Mouse (Mus musculus): ENCODE measurements around the gene Olfr1413.
A peak's percentile ranks its signal among the peaks of the same experiment; 100 is the strongest.

The Olfr1413 gene

GRCm38 (mm10) chr1:92571022-92571421, at the start of gene Olfr1413:
Gene Olfr1413 (plus strand): TSS chr1:92571322.
- DNase-seq (ENCODE audit: low read depth, low spot score), result no peak

- peak; percentile 58 for DNase-seq (ENCODE audit: low read depth, low spot score)
These were observed 49.7 kb upstream of the Olfr1413 start for GRCm38 (mm10) chr1:92521376-92521775.

DNA sequence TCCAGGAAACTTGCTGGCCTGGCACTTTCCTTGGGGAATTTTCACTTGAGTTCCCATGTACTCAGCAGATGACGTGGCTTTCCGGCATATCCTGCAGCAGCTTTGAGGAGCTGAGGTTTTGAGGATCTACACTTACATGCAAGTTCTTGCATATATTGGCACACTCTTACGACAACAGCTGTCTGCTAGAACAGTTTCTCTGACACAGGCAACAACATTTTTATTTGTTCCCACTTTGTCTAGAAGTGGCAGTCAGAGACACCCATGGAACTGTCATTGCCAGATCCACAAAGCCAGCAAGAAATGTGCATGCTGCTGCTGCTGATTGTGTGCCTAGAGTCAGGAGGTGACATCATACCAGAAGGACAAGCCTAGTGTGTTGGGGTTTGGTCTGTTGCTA, 47.4 kb upstream of the Olfr1413 start:
- no peak for DNase-seq (ENCODE audit: low read depth, low spot score)

DNA sequence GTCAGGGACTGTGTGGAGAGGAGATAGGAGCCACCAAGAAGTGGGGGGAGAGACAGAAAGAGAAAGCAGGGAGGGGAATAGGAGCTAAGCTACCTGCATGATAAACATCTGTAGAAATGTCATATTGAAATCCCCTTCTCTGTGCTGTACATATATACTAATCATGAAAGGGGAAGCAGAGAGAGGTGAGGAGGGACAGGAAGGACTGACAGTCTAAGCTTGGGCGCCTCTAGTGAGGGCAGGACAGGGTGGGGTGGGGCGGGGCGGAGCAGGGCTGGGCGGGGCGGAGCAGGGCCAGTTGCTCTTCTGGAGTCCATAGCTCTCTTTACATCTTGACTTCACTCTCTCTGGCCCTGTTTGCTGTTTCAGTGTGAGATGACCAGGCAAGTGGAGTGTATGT, 34.1 kb upstream of the Olfr1413 start:
- no peak for DNase-seq (ENCODE audit: low read depth, low spot score)

DNA sequence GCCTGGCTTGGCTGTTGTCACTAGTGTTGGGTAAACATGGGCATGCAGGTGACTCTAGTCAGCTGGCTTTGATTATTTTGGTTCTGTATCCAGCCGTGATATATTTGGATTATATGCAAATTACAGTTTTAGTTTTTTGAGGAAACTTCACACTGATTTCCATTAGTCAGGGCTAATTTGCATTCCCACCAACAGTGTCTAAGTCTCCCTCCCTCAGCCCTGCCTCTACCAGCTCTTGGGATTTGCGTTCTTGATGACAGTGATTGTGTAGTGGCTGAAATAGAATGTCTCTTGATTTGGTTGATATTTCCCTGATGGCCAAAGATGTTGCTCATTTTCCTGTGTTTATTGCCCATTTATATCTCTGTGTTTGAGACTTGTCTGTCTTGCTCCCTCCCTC, 32.1 kb upstream of the Olfr1413 start:
- DNase-seq (ENCODE audit: low read depth, low spot score), result peak; percentile 16

- DNase-seq (ENCODE audit: low read depth, low spot score), result no peak
These were observed 25.2 kb upstream of the Olfr1413 start for GRCm38 (mm10) chr1:92545929-92546328.

GRCm38 (mm10) chr1:92585479-92585878, 14.4 kb downstream of the Olfr1413 start, which contains the start of gene Olfr1412:
Gene Olfr1412 (plus strand): TSS chr1:92585779.
- DNase-seq (ENCODE audit: low read depth, low spot score), result no peak

- DNase-seq (ENCODE audit: low read depth, low spot score), result no peak
These were observed 23.0 kb downstream of the Olfr1413 start, which contains the start of gene Olfr1411 for GRCm38 (mm10) chr1:92594111-92594510. Gene Olfr1411 (plus strand): TSS chr1:92594411.

DNA sequence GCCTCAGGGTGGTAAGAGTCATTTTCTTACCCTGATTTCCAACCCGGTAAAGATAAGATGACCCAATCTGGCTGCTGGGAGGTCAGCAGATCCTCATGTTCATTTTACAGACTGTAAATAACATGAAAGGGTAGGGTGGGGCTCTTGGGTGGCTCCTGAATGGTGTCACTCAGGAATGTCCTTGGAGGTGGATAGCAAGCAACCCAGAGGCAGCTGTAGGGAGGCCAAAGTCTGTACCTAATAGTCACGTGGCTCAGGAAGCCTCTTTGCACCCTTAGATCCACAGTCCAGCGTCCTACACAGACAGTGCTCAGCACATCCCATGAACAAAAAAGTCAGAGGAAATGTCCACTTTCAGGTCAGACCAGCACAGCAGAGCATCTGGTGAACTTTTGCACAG, 24.9 kb downstream of the Olfr1413 start:
- DNase-seq (ENCODE audit: low read depth, low spot score), result no peak

DNA sequence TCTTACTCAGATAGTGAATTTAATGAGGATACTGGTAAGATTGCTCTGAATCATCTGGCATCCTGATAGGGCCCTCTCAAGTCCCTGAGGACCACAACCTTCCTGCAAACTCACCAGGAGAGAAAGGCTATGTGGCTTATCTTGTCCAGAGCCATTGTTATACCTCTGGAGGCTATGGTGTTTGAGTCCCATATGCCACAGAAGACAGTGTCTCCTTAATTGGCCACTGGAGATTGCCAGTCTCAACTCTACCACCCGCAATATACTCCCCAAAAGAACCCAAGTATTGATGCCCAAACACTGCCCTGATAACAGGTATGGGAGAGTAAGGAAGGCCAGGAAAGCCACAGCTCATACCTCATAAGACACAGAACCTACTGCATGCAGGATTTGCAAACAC, 34.4 kb downstream of the Olfr1413 start, which contains the start of gene Olfr1410:
Olfr1410 (plus strand) TSS at position 301 of the 400 bp plus-strand sequence.
- no peak for DNase-seq (ENCODE audit: low read depth, low spot score)

DNA sequence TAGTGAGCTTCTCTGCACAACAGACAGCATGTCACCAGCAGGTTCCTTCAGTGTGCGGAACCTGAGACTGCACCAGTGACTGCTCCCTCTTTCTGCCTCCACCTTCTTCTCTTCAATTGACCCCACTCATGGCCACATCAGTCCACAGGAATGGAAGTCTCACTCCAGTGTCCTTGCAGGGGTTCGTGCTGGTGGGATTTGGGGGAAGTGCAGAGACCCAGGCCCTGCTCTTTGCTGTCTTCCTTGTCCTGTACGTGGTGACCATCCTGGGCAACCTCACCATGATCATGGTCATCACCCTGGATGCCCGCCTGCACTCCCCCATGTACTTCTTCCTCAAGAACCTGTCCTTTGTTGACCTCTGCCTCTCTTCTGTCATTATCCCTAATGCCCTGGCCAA, 36.6 kb downstream of the Olfr1413 start:
- no peak for DNase-seq (ENCODE audit: low read depth, low spot score)

GRCm38 (mm10) chr1:92611008-92611407, 39.9 kb downstream of the Olfr1413 start:
- DNase-seq (ENCODE audit: low read depth, low spot score), result peak; percentile 10

DNA sequence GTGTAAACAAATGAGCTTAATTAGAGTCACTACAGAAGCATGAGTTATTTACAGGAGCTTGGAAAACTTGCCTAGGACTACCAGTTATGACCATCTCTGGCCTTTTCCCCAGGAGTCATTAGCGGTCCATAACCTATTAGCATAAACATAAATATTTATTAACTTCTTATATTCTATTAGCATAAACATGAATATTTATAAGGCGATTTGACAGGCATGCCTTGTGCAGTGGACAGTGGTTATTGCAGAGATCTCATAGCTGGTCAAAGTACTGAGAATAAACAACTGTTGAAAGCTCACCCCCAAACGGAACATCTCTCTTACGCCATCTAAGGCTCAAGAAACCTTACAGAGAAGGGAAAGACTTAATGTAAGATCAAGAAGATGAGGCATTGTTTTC, 42.1 kb downstream of the Olfr1413 start:
- no peak for DNase-seq (ENCODE audit: low read depth, low spot score)

GRCm38 (mm10) chr1:92614516-92614915, 43.4 kb downstream of the Olfr1413 start:
- peak; percentile 22 for DNase-seq (ENCODE audit: low read depth, low spot score)

DNA sequence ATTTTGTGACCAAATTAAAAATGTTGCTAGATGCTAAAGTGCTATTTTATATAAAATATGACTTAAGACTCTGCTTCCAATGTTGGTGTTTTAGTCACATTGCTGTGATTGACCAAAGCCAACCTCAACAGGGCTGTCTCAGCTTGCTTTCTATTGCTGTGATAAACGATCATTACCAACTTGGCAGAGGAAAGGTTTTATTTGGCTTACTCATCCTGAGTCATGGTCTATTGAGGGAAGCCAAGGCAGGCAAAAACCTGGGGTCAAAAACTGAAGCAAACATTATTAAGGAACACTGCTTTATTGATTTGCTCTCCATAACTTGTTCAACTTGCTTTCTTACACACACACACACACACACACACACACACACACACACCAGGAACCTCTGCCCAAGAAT, 44.9 kb downstream of the Olfr1413 start:
- DNase-seq (ENCODE audit: low read depth, low spot score), result no peak

GRCm38 (mm10) chr1:92617488-92617887, 46.4 kb downstream of the Olfr1413 start, which contains the start of gene Olfr12:
Gene Olfr12 (plus strand): TSS chr1:92617788.
- no peak for DNase-seq (ENCODE audit: low read depth, low spot score)

DNA sequence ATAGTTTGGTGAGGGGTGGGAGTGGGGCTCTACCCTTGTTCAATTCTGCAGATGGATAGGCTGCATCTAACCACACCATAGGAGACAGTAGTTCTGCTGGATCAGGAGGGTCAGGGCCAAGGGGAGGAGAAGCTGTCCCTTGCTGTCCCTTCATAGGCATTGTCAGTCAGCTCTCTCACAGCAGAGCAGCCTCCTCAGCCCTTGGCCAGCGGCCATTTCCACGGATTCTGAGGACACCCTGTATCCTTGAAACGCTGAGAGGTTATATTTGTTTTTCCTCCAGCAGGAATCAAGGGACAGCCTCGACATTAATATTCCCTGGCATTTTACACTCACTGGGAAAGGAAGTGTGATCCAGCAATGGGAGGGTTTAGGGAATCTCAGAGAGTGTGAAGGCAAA, 47.2 kb downstream of the Olfr1413 start:
- no peak for DNase-seq (ENCODE audit: low read depth, low spot score)

Data from brain, embryonic 18.5 days (tissue).